Mouse (Mus musculus) liver, postnatal 0 days (tissue): ENCODE data around the gene Shmt2.

Experiments
- CTCF ChIP-seq: sonication (generic); IDR thresholded peaks from 2 replicates; pipeline ENCODE4 v1.5.1; 2016; ENCODE audit warnings: antibody characterized with exemption, low read depth
- EP300 ChIP-seq: IDR thresholded peaks from 2 replicates; pipeline ENCODE4 v1.6.1; 2016; ENCODE audit warnings: antibody characterized with exemption, low read depth, mild to moderate bottlenecking

GRCm38 (mm10) chr10:127526048-127526447 lies 3.8 kb upstream of the Shmt2 start:
- TF ChIP-seq EP300, result no peak
- TF ChIP-seq CTCF, result no peak
